Mouse (Mus musculus) neural tube, embryonic 11.5 days (tissue): Measurements from ENCODE around the gene Prkce. TPM values are rescaled to one million over a fixed set of nuclear protein-coding genes. Genes with fewer than 3 reads are reported as not detected.

Source experiments
- ATAC-seq: fragments of 200-750 bp; cut with Nextera tagmentation; 2 replicates; pipeline ENCODE4 v1.8.0; 2017; ENCODE audit warnings: moderate number of reproducible peaks, mild to moderate bottlenecking, moderate TSS enrichment, moderate library complexity; ENCODE audit not compliant: insufficient read depth, low FRiP score, low TSS enrichment
- DNase-seq: peaks from one replicate; pipeline ENCODE4 v3.0.0-alpha.2; 2015; ENCODE audit warnings: low spot score
- H3K27ac ChIP-seq: fragments of 300-500 bp; sonication (generic); 2 replicates; pipeline ENCODE4 v1.5.1; 2014; ENCODE audit warnings: low read depth, mild to moderate bottlenecking, low read length
- H3K27me3 ChIP-seq: fragments of 300-500 bp; sonication (generic); 2 replicates; pipeline ENCODE4 v1.6.1; 2014; ENCODE audit warnings: mild to moderate bottlenecking, low read length, mixed read lengths; ENCODE audit not compliant: control insufficient read depth, insufficient read depth
- H3K36me3 ChIP-seq: fragments of 300-500 bp; sonication (generic); 2 replicates; pipeline ENCODE4 v1.6.1; 2014; ENCODE audit warnings: mild to moderate bottlenecking, low read length, moderate library complexity, mixed read lengths; ENCODE audit not compliant: control insufficient read depth, insufficient read depth
- H3K4me1 ChIP-seq: fragments of 300-500 bp; sonication (generic); 2 replicates; pipeline ENCODE4 v1.6.1; 2014; ENCODE audit warnings: low read length, mixed read lengths; ENCODE audit not compliant: control insufficient read depth, insufficient read depth
- H3K4me2 ChIP-seq: fragments of 300-500 bp; sonication (generic); 2 replicates; pipeline ENCODE4 v1.6.1; 2014; ENCODE audit warnings: low read depth, mild to moderate bottlenecking, moderate library complexity
- H3K4me3 ChIP-seq: fragments of 300-500 bp; sonication (generic); 2 replicates; pipeline ENCODE4 v1.5.1; 2014; ENCODE audit warnings: low read depth, low read length
- H3K9ac ChIP-seq: fragments of 300-500 bp; sonication (generic); 2 replicates; pipeline ENCODE4 v1.6.1; 2014; ENCODE audit warnings: mild to moderate bottlenecking, low read length
- H3K9me3 ChIP-seq: fragments of 300-500 bp; sonication (generic); 2 replicates; pipeline ENCODE4 v1.6.1; 2016; ENCODE audit warnings: low read length; ENCODE audit not compliant: control insufficient read depth
- WGBS: fragments of 180-500 bp; shearing (Covaris S2); extraction: QIAGEN DNeasy Blood & Tissue Kit; methylation state at CpG from one replicate; pipeline ENCODE4 v1.1.7; 2014; 5-methylcytosine and 5-hydroxymethylcytosine counted together
- polyA plus RNA-seq: library from polyadenylated mRNA; unstranded; fragments of >200 nt; fragmentation: Nextera tagmentation; extraction: Ambion mirVana; gene quantifications from 2 replicates; pipeline ENCODE4 v1.2.1, GENCODE M21; 2014

Prkce gene
- polyA plus RNA-seq, 1 experiment from 2014 or later, result 13.3 TPM

DNA sequence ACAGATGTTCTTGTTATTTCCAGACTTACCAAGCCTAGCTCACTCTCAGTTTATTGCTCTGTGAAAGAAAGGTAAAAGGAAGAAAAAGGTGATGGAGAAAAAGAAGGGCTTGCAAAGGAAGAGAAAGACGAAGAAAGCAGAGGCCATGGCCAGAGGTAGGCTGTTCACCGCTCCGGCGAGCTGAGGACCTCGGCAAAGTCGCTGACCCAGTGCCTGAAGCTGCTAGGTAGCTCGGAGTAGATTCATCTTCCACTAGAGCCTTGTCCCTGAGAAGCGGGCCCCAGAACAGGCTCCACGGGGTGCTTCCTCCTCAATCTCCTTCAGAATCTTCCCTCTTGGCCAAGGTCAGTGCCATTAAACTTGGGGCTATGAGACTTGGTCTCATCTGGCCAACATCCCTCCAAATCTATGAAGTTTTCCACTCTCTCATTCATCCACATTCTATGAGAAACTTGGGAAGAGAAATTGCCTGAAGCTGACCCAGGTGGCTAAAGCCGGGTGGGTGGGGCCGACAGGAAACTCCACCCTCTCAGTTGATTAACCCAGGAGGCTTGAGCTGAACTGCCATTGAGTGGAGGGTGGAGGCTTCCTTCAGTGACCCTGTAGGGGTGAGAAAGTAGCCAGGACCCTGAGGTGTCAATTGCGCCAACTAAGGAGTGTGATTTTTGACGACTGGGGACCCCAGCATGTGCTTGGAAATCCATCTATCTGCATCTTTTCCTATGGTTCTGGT lies 502.2 kb downstream of the Prkce start:
- H3K4me1 ChIP-seq, result no peaks in the 10 kb centered on the region
- no peak for DNase-seq

DNA sequence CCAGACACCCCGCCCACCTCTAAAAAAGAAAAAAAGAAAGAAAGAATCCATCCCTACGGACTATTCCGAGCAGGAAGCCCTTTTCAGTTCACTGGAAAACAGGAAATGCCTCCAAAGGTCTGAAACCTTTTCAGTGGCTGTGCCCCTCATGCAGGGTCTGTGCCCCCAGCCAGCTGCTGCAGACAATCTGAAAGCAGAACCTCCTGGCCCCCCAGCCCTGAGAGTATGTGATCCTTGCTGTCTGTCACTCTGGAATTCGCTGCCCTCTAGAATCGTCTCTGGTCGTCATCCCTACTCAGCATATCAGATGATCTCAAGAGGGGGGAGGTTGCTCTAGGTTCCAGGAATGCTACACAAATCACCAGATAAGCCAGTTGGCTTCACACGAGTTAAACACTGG lies 503.1 kb downstream of the Prkce start:
- no peak overlapping the region for H3K4me3 ChIP-seq
- DNase-seq (no peak), ATAC-seq (no peak)
- no peak overlapping the region for H3K9ac ChIP-seq
- no peaks in the 10 kb centered on the region for H3K36me3 ChIP-seq
- no peaks in the 10 kb centered on the region for H3K27me3 ChIP-seq
- no peaks in the 10 kb centered on the region for H3K9me3 ChIP-seq
- 60% methylated on average over 7 of the region's 7 CpGs for WGBS
- no peaks in the 10 kb centered on the region for H3K4me1 ChIP-seq
- H3K27ac ChIP-seq, result no peak overlapping the region; the same call in 1 of the 2 replicates
- no peak overlapping the region for H3K4me2 ChIP-seq

More for the DNA sequence above, 502.2 kb downstream of the Prkce start:
- 89% methylated on average over 13 of the region's 13 CpGs for WGBS
- no peaks in the 10 kb centered on the region for H3K27me3 ChIP-seq
- H3K9me3 ChIP-seq, result no peaks in the 10 kb centered on the region
- H3K4me2 ChIP-seq, result no peak overlapping the region
- no peak overlapping the region for H3K4me3 ChIP-seq
- H3K9ac ChIP-seq, result no peak overlapping the region
- ATAC-seq, result no peak
- H3K36me3 ChIP-seq, result no peaks in the 10 kb centered on the region
- H3K27ac ChIP-seq, result no peak overlapping the region

DNA sequence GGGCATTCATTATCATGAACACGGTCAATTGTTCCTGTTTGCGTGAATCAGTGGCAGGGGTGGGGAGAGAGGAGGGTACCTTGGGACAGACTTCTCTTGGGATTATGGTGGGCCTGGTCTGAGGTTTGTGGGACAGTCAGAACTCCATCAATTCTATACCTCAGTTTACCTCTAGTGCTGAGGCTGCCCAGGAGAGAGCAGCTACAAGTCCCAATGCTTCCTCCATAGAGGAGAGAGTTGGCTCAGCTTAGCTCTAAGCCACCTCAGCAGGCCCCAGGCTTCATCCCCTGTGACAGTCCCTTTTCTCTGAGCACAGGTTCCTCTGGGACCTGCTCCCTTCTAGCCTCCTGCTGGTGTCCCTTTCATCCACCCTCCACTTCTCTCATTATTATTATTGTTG lies 507.4 kb downstream of the Prkce start:
- ATAC-seq (no peak), DNase-seq (no peak)
- WGBS, result 75% methylated on average over 2 of the region's 2 CpGs
- H3K27ac ChIP-seq, result no peak overlapping the region
- H3K36me3 ChIP-seq, result no peaks in the 10 kb centered on the region
- no peaks in the 10 kb centered on the region for H3K9me3 ChIP-seq
- H3K9ac ChIP-seq, result no peak overlapping the region
- H3K4me1 ChIP-seq, result no peaks in the 10 kb centered on the region
- no peaks in the 10 kb centered on the region for H3K27me3 ChIP-seq
- H3K4me3 ChIP-seq, result no peak overlapping the region
- no peak overlapping the region for H3K4me2 ChIP-seq

DNA sequence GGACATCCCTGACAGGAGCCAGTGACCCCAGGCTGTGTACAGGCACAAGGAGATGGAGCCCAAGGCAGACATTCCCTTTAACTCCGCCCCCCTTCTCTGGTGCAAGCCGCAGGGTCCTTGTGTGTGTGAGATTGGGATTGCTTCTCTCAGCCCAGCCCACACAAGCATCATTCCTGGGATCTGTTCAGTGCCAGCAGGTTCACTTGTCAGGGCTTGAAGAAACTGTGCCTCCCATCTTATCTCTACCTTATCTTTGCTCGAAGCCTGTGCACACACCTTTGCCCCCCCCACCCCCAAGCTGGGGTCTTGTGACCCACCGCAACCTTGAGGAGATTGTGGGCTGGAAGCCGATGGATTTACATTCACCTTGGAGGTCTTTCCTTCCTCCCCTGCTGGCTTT lies 508.8 kb downstream of the Prkce start:
- H3K27ac ChIP-seq, result no peak overlapping the region
- H3K4me2 ChIP-seq, result no peak overlapping the region
- no peak overlapping the region for H3K9ac ChIP-seq
- H3K36me3 ChIP-seq, result no peaks in the 10 kb centered on the region
- DNase-seq (no peak), ATAC-seq (no peak)
- H3K4me1 ChIP-seq, result no peaks in the 10 kb centered on the region
- H3K4me3 ChIP-seq, result no peak overlapping the region
- WGBS, result 76% methylated on average over 5 of the region's 5 CpGs
- no peaks in the 10 kb centered on the region for H3K27me3 ChIP-seq
- H3K9me3 ChIP-seq, result no peaks in the 10 kb centered on the region

DNA sequence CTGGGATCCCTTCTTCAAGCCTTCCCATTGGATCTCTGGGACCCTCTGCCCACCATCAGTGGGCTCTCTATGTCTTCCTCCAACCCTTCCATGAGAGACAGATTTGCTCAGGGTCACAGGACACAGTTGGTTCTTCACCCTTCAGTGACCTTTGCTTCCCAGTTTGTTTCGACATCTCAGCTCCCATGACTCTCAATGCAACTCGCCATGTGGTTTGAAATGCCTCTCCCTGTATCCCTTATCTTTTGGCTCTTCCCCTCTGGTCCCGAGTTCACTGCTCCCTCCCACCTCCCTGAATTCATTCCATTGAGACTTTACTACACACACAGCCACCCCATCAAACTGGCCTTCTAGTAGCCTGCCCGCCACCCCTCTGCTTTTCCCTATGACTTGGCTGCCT lies 509.3 kb downstream of the Prkce start:
- H3K27me3 ChIP-seq, result no peaks in the 10 kb centered on the region
- H3K27ac ChIP-seq, result no peak overlapping the region
- no peaks in the 10 kb centered on the region for H3K9me3 ChIP-seq
- DNase-seq (no peak), ATAC-seq (no peak)
- H3K9ac ChIP-seq, result no peak overlapping the region
- H3K36me3 ChIP-seq, result no peaks in the 10 kb centered on the region
- no peak overlapping the region for H3K4me2 ChIP-seq
- H3K4me1 ChIP-seq, result no peaks in the 10 kb centered on the region
- no peak overlapping the region for H3K4me3 ChIP-seq
- WGBS, result 68% methylated on average over 4 of the region's 4 CpGs

DNA sequence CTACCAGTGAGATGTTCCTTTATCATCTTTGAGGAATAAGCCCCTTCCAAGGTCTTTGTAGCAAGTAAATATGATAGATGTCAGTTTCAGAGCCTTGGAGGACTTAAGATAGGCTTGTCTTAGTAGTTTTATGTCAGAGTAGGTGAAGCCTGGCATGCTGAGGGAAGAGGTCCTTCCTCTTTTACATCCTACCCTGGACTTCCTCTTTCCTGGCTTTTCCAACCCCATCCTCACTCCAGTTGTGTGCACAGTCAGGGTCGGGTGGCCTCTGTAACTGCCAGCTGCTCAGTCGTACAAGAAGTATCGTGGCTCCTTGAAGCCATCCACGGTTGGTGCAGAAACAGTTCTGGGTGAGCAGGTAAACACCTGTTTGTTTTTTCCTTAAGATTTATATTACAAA lies 517.7 kb downstream of the Prkce start:
- WGBS, result 88% methylated on average over 4 of the region's 4 CpGs
- Histone ChIP-seq H3K9me3 (no peaks in the 10 kb centered on the region), H3K4me2 (no peak overlapping the region), H3K9ac (no peak overlapping the region), H3K27me3 (no peaks in the 10 kb centered on the region), H3K36me3 (no peaks in the 10 kb centered on the region), H3K27ac (no peak overlapping the region), H3K4me3 (no peak overlapping the region), H3K4me1 (no peaks in the 10 kb centered on the region)
- no peak for ATAC-seq
- DNase-seq, result no peak

DNA sequence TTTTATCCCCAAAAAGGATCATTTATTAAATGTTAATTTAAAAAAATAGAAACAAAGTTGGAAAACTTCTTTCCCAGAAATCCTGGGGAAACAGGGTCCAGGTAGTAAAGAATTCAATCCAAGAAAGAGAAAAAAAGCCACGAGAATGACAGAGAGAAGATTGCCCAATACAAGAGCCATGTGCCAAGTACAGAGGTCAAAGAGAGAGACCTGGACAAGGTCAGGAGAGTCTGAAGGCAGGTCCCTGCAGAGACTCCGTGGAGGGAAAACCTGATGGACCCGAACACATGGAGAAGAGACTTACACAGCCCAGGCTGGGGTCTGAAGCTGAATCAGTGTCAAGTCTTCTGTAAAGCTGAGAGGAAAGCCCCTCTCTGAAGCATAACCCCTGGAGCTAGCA lies 519.4 kb downstream of the Prkce start:
- ATAC-seq (no peak), DNase-seq (no peak)
- H3K36me3 ChIP-seq, result no peaks in the 10 kb centered on the region
- H3K9me3 ChIP-seq, result no peaks in the 10 kb centered on the region
- H3K27ac ChIP-seq, result no peak overlapping the region
- H3K27me3 ChIP-seq, result no peaks in the 10 kb centered on the region
- 73% methylated on average over 3 of the region's 3 CpGs for WGBS
- H3K4me2 ChIP-seq, result no peak overlapping the region
- no peak overlapping the region for H3K9ac ChIP-seq
- no peak overlapping the region for H3K4me3 ChIP-seq
- H3K4me1 ChIP-seq, result no peaks in the 10 kb centered on the region

DNA sequence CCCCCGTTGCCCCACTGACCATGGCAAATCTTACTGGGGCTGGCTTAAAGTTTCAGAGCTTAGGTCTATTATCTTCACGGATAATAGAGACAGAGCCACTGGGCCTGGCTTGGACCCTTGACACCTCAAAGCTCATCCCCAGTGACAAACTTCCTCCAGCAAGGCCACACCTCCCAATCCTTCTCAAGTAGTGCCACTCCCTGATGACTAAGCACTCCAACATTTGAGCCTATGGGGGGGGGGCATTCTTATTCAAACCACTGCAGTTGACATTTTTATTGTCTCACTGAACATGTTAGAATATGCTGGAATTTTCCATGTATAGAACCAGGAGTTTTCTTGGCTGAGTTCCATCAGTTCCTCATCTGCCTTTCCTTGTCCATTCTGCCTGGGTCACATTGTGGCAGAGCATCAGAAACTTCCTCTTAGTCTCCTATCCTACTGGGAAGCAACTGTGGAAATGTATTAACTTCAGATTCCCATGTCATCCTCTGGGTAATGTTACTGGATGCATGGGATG lies 523.3 kb downstream of the Prkce start:
- Histone ChIP-seq H3K27ac (no peak overlapping the region), H3K4me2 (no peak overlapping the region), H3K9ac (no peak overlapping the region), H3K4me1 (no peaks in the 10 kb centered on the region), H3K27me3 (no peaks in the 10 kb centered on the region), H3K9me3 (no peaks in the 10 kb centered on the region), H3K4me3 (no peak overlapping the region), H3K36me3 (no peaks in the 10 kb centered on the region)
- DNase-seq (no peak), ATAC-seq (no peak)
- 84% methylated on average over 2 of the region's 2 CpGs for WGBS

DNA sequence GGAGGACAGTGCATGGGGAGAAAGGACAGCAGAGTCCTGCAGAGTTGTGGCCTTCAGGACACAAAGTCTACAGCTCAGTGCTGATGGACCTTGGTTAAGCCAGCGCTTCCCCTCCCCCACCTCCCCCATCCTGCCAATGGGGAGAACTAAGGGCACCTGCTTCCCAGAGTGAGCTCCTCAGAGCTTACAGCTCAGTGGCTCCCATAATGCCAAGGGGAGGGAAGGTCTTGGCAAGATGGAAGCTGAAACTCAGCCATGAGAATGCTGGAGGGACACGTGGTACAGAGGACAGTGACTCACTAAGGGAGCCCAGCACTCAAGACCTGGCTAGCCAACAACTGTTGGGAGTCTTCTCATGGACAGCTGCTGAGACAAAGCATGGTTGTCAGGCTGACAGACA lies 530.2 kb downstream of the Prkce start:
- H3K27me3 ChIP-seq, result no peaks in the 10 kb centered on the region
- no peak overlapping the region for H3K9ac ChIP-seq
- no peak overlapping the region for H3K27ac ChIP-seq
- H3K4me3 ChIP-seq, result no peak overlapping the region
- H3K4me1 ChIP-seq, result no peaks in the 10 kb centered on the region
- no peaks in the 10 kb centered on the region for H3K36me3 ChIP-seq
- H3K9me3 ChIP-seq, result no peaks in the 10 kb centered on the region
- DNase-seq, result no peak
- H3K4me2 ChIP-seq, result no peak overlapping the region
- ATAC-seq, result no peak
- 73% methylated on average over 2 of the region's 2 CpGs for WGBS
